Mouse (Mus musculus) retina, embryonic 14.5 days (tissue): Measurements from ENCODE around the gene Rbms3.
A peak's percentile ranks its signal among the peaks of the same experiment; 100 is the strongest.

ENCODE experiments used
- DNase-seq: peaks from one replicate; pipeline ENCODE4 v3.0.0-alpha.2; 2015; ENCODE audit warnings: low spot score

The Rbms3 gene

DNA sequence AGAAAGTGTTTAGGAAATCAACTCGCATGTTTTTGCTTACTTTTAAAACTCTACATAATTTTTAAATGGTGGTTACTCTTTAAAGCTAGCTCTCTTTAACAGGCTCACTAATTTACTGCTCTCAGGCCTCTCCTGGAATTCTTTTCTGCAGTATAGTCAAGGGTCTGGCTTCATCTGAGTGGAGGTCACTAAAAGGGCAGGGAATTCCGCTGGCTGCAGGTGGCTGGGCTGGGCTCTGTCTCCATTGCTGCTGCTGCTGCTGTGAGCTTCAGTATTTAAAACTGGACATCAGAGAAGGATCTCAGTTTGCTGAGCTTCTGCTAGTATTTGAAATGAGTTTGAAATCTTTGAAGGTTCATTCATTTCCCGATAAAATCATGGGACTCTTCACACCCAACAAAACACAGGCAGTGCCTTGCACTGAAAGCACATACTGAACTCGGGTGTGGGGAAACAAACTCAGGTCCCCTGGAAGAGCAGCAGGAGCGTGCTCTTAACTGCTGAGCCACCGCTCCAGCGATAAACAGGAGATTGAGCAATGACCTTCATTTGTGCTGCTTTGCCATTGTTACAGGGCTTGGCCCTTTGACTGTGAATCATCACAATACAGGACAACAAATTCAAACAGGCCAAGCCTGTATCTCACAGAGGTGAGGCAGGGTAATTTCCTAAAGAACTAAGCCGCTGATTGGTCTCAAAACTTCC, 990.0 kb downstream of the Rbms3 start:
- DNase-seq, result peak; percentile 22

DNA sequence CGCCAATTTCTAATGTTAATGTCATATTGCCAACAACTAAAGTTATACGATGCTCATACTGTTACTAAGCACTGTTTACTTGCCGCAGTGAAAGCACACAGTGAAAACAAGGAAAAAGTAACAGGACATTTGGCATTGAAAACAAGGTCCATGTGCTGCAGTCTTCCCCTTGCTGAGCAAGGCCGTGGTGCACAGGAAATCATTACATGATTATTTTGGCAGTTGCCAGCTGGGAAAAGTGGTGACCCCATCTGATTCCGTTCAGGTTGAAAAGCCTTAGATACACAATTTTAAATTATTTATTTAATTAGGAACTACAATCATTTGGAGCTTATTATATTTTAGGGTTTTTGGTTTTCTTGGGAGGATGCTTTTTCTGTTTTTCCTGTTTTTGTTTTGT, 995.9 kb downstream of the Rbms3 start:
- no peak for DNase-seq

- DNase-seq, result no peak
Measured at GRCm38 (mm10) chr9:116633075-116633474, 996.6 kb downstream of the Rbms3 start.

DNA sequence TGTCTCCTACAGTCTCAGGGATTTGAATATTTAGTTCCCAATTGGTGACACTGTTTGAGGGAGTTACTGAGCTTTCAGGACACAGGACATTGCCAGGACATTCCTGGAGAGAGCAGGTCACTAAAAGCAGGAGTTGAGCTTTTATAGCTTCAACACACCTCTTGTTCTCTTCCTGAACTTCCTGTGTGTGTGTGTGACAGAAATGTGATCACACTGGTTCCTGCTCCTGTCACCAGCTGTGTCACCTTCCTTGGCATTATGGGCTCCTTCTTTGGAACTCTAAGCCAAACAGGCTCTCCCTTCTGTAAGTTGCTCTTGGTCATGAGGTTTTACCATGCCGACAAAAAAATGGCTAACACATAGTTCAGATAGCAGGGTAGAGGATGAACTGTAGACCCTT, 997.9 kb downstream of the Rbms3 start:
- no peak for DNase-seq

- DNase-seq, result no peak
Measured at GRCm38 (mm10) chr9:116630805-116631204, 998.9 kb downstream of the Rbms3 start.

GRCm38 (mm10) chr9:116620434-116620833, 1009.3 kb downstream of the Rbms3 start:
- no peak for DNase-seq

DNA sequence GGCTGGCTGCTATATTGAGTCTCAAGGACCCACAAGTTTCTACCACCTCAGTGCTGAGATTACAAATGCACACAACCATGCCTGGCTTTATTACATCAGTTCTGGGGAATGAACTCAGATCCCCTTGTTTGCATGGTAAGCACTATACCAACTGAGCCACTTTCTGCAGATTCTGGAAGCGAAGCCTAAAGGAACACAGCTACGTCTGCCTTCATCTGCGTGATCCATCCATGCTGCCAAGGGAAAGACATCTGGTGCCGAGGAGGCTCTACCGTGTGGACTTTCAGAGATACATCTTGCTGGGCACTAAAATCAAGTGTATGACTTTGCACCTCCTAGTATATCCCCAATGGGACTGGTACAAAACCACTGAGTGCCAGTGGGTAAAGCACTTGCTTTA, 1010.8 kb downstream of the Rbms3 start:
- DNase-seq, result no peak

GRCm38 (mm10) chr9:116613276-116613675, 1016.4 kb downstream of the Rbms3 start:
- DNase-seq, result no peak

GRCm38 (mm10) chr9:116596046-116596445, 1033.7 kb downstream of the Rbms3 start:
- no peak for DNase-seq

DNA sequence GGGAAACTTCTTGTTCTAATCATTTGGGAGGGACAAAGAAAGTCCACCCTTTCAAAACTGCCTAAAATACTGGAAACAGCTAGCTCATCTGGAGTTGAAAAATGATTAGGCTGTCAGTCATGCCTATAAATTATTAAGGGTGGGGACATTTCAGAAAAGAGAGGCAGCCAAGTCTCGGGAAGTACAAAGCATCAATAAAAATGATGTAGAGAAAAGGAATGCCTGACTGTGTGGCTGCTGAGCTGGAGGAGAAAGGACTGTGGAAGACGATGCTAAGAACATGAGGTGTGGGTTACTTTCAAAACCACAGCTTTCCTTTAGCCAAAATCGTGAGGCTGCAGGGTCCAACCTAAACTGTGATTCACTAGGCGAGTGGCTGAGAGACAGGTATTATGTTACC, 1037.2 kb downstream of the Rbms3 start:
- DNase-seq, result no peak

DNA sequence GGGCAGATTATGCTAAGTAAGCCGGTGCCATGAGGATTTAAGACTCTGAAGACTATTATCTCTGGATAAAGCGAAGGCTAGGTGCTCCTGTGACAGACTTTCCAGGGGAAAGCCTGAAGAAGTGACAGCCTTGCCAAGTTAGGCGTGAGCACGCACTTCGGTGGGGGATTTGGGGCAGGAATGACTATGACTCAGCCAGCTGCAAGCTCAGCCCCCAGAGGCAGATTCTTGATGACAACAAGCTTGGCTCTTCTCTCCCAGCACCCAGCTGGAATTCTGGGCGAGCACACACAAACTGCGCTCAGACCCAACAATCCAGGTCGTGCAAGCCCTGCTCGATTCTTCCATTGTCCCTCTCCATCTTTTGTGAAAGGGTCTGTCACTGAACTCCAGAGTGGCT, 1038.6 kb downstream of the Rbms3 start:
- DNase-seq, result no peak

- DNase-seq, result no peak
Measured at GRCm38 (mm10) chr9:116569680-116570079, 1060.0 kb downstream of the Rbms3 start.

- DNase-seq, result no peak
Measured at GRCm38 (mm10) chr9:116566711-116567110, 1063.0 kb downstream of the Rbms3 start.

- no peak for DNase-seq
Measured at GRCm38 (mm10) chr9:116557781-116558180, 1071.9 kb downstream of the Rbms3 start.

- peak; percentile 61 for DNase-seq
Measured at GRCm38 (mm10) chr9:116556641-116557040, 1073.1 kb downstream of the Rbms3 start.

DNA sequence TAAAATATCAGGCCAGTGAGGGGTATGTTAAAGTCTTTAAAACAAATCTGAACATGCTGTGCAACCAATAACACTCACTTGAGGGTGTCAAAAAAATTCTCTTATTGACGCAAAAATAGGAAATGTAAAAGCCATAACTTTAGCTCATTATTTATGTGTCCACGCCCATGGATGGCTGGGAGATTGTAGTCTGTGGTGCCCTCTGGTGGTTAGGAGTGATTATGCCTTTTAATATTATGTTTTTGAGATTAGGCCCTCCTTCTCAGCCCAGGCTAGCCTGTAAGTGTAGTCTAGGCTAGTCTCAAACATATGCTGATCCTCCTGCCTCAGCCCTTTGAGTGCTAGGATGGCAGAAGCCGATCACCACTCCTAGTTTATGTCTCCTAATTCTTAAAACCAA, 1076.5 kb downstream of the Rbms3 start:
- peak; percentile 35 for DNase-seq

DNA sequence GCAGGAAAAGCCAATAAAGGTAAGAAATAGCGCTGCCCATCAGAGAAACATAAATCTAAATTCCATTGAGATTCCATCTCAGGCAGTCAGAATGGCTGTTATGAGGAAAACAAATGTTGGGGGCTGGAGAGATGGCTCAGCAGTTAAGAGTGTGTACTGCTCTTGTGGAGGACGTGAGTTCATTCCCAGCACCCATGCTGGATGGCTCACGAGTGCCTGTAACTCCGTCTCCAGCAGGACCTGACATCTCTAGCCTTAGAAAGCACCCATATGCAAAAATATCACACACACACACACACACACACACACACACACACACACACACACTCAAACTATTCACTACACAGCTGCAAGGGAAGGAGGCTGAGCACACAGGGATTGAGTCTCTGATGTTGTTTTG, 1083.6 kb downstream of the Rbms3 start:
- DNase-seq, result no peak

DNA sequence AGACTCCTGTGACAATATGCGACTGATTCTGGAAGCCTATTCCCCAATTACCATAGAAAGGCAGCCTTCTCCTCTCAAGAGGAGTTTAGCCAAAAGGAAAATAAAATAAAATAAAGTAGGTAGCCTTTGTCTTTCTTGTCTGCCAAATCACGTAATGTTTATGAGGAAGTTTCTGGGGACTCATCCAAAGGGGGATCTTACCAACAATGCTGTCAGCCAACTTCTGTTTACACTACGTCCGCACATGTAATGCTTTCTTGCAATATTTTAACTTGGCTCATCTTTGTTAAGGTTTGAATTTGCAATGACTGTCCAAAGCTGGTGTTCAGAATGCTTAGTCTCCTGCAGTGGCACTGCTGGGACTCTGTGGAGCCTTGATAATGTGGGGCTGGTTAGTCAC, 1086.9 kb downstream of the Rbms3 start:
- no peak for DNase-seq

DNA sequence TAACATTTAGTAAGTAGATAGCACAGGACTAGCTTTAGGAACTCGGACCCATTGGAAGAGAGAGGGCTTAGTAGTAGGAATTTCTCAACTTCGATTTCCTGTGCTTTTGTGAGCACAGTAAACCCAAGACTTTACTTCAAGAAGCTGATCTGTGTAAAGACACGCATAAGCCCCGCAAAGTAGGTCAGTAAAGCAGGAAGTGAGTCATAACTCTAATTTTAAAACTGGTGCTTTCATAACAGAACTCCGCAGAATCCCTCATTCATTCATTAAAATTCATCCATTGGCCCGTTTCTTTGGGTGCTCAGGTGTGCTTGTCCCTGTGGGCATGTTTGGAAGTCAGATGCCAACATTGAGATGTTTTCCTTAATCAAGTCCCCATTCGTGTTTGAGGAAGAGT, 1087.7 kb downstream of the Rbms3 start:
- no peak for DNase-seq

DNA sequence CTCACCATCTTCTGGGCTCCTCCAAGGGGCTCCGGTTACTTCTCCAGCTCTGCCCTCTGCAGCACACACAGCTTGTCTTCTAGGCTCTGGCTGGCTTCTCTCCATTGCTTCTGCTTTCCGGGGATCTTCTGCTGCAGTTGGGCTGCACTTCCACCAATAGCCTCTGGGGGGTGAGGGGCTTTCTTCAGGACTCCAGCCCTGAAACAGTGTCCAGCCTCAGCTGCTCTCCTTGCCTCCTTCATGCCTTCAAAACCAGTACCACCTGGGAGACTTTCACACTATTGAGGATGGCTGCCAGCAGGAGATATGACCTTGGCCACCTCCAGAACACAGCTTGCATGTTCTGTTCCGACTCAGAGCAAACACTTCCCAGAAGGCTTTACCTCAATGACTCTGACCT, 1094.0 kb downstream of the Rbms3 start:
- DNase-seq, result peak; percentile 52

DNA sequence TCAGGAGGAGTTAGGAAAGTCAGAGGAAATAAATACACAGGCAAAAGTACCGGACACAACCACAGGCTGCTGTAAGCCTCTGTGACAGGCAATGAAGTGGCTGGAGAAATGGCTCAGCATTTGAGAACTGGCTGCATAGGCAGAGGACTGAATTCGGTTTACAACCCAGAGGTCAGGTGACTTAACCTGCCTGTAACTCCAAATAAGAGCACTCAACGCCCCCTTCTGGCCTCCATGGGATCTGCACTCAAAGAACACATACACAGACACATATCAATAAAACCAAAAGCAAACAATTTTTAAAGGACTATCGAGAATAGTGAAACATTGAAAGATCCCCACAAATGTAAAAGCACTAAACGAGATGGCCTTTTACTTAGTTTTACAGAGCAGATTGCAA, 1096.3 kb downstream of the Rbms3 start:
- DNase-seq, result no peak

GRCm38 (mm10) chr9:116531121-116531520, 1098.6 kb downstream of the Rbms3 start:
- DNase-seq, result no peak

DNA sequence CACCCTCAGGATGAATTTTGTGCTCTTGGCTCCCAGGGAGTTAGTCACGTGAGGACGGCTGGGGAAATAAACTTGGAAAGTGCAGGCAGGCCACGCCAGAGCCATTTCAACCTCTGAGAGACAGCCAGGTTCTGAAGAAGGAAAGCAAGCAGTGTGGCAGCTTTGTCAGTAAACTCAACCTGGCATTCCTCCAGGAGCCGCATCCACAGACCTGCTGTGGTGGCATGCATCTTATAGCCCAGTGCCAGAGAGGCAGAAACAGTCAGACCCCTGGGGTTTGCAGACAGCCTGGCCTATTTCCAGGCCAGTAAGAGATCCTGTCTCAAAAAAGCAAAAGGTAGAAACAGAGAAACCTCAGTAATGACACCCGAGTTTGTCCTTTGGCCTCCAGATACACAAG, 1105.3 kb downstream of the Rbms3 start:
- no peak for DNase-seq
